Mouse (Mus musculus) right cerebral cortex, postnatal 4 days (tissue): ENCODE measurements at regions not wholly inside any gene's neighbourhood (a gene's known extent, or its start where the extent isn't known, plus 50 kb on each side); places are given as distances from the start of the nearest gene placed in this dataset.

Source experiments
- DNase-seq: peaks from one replicate; pipeline ENCODE4 v3.0.0-alpha.2; 2022

- DNase-seq: no peak
These were observed 60.7 kb upstream of the Lrig1 start for GRCm38 (mm10) chr6:94760629-94761111.

GRCm38 (mm10) chr6:94759649-94760048 lies 59.7 kb upstream of the Lrig1 start:
- no peak for DNase-seq

DNA sequence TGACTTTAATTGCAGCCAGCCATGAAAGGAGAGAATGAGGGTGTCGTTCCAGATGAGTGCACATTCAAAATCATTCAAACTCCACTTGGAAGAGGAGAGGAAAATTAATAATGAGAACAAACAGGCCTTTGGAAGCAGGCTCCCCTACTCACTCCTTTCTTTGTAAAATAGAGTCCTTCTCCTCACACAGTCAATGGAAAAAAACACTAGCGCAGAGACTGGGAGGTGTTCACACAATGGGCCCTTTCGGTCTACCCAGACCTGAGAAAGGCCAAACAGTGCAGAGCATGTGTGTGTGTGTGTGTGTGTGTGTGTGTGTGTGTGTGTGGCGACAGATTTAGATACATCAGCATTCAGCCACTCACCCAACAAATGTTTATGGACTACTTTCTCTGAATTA lies 56.0 kb upstream of the Lrig1 start:
- DNase-seq: no peak

DNA sequence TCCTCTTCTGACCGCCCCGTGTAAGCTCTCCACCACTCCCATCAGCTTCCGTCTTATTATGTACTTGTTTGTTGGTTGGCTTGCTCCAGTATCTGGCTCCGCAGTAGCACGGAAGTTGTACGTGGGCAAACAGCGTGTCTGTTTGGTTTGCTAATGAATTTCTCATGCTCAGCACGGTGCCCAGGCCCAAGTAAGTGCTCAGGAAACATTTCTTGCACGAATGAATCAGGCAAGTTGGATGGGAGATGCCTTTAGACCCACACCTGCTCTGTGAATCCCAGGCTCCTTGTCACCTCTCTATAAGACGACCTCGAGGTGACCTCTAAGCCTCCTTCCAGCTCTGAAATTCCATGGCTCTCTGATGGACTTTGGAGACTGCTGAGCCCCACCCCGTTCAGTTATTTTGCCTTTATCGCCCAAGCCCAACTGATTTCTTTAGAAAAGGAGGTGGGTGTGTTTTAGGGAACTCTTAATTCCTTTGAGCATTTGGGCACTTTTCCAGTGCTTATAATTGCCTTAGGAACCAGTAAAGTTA lies 55.4 kb upstream of the Lrig1 start:
- DNase-seq: no peak

GRCm38 (mm10) chr6:94754522-94754921 lies 54.6 kb upstream of the Lrig1 start:
- no peak for DNase-seq

DNA sequence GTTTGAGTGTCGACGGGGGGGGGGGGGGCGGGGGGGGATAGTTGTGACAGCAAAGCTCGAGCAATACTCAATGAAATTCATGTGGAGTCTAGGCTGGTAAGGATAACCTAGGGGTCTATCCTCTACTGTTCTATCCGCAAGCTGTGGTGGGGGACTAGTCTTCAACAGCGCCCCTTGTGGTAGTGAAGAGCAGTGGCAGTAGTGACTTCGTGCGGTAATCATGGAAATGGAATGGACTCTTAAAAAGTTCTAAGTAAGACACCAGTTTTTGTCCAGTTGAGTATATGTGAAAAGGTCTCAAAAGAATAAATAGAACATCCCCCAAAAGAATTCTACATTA lies 51.1 kb upstream of the Lrig1 start:
- DNase-seq: no peak

DNA sequence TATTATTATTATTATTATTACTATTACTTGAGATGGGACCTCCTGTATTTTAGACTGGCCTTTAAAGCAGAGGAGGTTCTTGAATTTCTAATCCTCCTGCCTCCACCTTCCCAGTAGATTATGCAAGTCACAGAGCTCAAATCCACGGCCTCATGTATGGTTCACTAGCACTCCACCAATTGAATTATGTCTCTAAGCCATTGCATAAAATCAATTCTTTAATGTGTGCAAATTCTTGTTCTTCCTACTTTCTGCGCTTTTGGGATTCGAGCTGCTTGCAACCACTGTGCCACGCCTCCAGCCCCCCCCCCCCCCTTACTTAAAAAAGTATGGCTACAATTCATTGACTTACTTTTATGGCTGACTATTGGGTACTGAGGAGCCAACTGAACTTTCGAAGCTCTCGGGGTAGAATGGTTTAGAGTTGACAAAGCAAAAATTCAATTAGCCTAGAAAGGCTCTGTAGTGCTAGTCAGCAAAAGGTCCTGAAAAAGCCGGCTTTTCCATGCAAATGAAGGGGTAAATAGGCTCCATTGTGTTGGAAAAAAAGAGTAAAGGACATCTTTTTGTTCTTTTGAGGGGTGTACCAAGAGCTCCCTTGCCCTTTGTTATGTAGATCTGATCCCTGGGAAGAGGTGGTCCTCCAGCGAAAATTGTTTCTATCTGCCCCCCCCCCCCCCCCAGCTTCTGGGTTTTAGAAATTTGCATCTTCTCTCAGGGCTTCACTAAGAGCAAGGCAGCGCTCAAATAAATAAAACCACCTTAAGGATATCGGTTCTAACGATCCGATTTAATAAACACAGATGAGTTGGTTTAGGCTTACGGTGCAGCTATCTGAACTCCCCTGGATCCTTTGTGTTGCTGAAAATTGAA lies 50.5 kb upstream of the Lrig1 start:
- DNase-seq: no peak
